Mouse (Mus musculus) heart, postnatal 0 days (tissue): ENCODE data around the gene Syt2.

Source experiments
- CTCF ChIP-seq: IDR thresholded peaks from 2 replicates; pipeline ENCODE4 v1.5.1; 2016; ENCODE audit warnings: antibody characterized with exemption, control low read depth, low read depth
- EP300 ChIP-seq: IDR thresholded peaks from 2 replicates; pipeline ENCODE4 v1.6.1; 2016; ENCODE audit warnings: antibody characterized with exemption, low read depth

DNA sequence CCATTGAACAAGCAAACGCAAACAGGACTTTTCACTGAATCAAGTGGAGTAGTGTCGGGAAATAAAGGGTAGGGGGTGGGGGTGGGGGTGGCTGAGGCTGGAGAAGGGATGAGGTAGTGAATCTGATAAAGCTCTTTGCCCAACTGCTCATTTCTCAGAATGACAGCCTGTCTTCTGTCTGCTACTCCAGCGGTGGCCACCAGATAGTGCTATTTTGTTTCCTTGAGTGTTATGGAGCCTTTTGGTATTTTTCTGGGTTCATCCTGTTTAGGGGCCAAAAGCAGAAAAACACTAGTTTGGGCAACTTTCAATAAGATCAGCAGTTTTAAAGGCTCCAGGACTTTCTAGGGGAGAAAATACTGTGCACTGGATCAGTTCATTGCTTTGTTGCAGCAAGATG, 9.8 kb upstream of the Syt2 start:
- TF ChIP-seq EP300 (no peak), CTCF (peak; percentile 48)
